Mouse (Mus musculus): ENCODE data around the gene Nkg7. TPM values are rescaled to one million over a fixed set of nuclear protein-coding genes. Genes with fewer than 3 reads are reported as not detected.

Gene Nkg7
- 209 TPM for total RNA-seq (2023)

DNA sequence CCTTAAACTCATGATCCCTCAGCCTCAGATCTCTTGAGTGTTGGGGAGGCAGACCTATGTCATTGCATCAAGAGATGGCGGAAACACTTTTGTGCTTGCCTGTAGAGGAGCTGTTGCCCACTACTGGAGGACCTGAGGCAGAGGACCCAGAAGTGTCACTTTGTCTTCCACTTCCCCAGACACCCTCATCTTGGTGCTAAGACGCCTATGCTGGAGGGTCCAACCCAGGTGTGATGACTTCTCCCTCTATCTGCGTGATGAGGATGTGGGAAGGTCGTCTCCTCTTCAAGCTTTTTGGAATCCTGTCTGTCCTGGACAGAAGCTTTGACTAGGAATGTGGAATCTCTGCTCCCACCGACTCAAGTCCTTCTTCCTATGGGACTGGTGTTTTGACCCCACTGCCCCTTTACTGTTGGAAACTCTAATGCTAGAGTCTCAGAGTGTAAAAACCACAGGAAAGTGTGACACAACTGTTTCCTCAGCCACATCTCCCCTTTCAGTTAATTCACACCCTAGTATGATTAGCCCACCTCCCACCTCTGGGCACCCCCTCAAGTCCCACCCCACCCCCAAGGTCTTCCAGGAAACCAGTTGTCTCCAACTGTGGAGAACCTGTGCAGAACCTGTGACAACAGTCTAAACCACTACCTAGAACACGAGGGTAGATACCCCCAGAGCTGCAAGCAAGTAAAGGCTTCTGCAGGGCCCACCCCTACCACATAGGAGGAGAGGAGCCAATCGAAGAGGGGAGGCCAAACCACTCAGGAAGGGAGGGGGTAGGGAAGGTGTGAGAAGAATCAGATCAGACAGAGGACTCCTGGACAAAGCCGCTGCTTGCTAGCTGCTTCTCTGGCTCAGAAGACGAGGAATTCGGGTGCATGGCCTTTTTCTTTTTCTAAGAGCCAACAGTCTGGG, at the start of gene Nkg7:
Gene Nkg7 (plus strand): TSS at position 733 of the 915 bp plus-strand sequence.

DNA sequence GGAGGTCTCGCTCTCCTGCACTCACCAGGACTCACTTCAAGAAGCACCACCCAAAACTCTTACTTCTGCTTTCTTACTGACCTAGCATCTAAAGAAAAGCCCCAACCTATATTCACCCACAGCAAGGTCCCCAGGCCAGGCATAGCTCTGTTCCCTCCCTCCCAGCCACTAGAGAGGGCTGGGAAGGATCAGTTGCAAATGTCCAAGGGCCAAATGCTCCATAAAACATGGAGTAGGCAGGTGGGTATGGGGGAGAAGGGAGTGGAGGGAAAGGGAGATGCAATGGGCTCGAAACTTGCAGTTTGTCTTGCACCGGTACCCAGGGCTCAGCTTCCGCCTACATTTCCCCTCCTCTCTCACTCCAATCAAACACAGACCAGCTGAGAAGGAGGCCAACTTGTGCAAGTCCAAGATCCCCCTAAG, 28.7 kb upstream of the Nkg7 start, which contains the start of gene Siglecg:
Gene Siglecg (plus strand): TSS at position 74 of the 423 bp plus-strand sequence.

DNA sequence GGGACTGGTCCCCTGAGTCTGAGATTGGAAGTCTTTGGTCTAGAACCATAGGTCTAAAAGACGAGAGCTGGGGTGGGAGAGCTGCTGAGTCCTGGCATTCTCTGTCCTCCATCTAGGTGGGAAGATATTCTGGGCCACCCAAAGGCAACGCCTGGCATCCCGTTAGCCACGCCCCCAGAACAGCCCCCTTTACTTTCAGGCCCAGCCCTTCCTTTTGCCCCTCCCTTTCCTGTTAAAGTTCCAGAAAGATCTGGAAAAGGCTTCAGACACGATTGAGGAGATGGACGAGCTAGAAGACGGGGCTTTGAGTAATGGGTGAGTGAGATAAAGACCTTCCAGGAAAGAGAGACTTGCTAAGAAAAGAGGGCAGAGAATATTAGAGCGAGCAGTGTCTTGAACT, 9.5 kb upstream of the Nkg7 start, which contains the start of gene Lim2:
Gene Lim2 (plus strand): TSS at position 265 of the 400 bp plus-strand sequence.

DNA sequence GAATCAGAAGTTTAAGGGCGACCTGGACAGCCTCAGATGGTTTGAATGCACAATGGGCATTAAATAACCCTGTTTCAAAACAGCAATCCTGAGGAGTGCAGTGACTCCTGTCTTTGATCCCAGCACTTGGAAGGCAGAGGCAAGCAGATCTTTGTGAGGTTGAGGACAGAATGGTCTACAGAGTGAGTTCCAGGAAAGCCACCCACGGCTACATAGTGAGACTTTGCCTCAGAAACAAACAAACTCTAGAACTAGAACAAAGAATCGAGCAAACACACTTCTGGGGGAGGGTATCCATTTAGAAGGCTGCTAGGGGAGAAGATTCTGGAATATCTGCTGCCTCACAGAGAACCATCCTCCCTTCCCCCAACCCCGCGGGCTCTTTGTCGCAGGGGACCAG, 3.6 kb downstream of the Nkg7 start, which contains the start of gene Cldnd2:
Gene Cldnd2 (plus strand): TSS at position 301 of the 400 bp plus-strand sequence.

DNA sequence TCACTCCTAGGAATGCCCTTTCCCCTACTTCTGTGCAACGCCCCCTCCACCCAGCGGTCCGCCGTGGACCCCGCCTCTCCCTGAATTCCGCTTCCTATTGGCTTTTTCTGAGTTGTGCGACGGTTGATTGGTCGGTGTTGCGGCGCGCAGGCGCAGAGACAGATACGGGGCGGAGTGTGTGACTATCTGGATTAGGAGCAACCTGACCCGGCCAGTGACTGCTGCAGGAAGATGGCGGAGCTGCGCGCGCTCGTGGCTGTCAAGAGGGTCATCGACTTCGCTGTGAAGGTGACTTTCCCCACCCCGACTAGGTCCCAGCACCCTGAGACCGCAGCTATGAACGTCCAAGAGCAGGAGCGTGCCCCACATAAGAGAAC, 7.0 kb downstream of the Nkg7 start, which contains the start of the genes Etfb and Gm45233:
Gene Etfb (plus strand): TSS at position 167 of the 377 bp plus-strand sequence.
Gene Gm45233 (plus strand): TSS at position 212 of the 377 bp plus-strand sequence.

DNA sequence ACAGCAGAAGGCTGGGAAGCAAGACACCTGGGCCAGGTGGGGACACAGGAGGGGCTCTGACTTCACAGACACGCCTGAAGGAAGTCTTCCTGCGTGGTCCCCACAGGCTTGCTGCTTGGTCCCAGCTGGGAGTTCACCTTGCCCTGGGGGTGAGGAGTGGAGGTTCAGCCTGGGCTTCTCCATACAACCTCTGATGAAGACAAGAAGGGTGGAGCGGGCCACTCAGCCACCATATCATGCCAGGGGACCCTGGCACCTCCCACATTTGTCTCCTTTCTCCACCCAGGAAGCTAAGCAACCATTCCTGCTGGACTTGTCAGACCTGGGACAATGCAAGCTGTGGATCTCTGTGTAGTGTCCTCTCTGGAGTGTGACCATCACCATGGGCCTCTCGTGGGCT, 26.0 kb downstream of the Nkg7 start, which contains the start of gene Vsig10l:
Gene Vsig10l (plus strand): TSS at position 301 of the 400 bp plus-strand sequence.

Other genes starting within 250 kb of the Nkg7 start
- gene Zfp715, start 123.8 kb upstream of the Nkg7 start, total RNA-seq (2023) = 27.4 TPM
- 0.31 TPM for gene Siglecf, start 85.7 kb upstream of the Nkg7 start, total RNA-seq (2023)
- 22.1 TPM for gene Siglecg, start 28.9 kb upstream of the Nkg7 start, total RNA-seq (2023)
- gene Lim2, start 9.4 kb upstream of the Nkg7 start, total RNA-seq (2023) = not detected
- 2.4 TPM for gene Cldnd2, start 3.7 kb downstream of the Nkg7 start, total RNA-seq (2023)
- 27.5 TPM for gene Etfb, start 7.0 kb downstream of the Nkg7 start, total RNA-seq (2023)
- gene Gm45233, start 7.1 kb downstream of the Nkg7 start, total RNA-seq (2023) = not detected
- 0.89 TPM for gene Vsig10l, start 26.1 kb downstream of the Nkg7 start, total RNA-seq (2023)
- gene Iglon5, start 53.0 kb downstream of the Nkg7 start, total RNA-seq (2023) = not detected
- gene 4931406B18Rik, start 68.9 kb downstream of the Nkg7 start, total RNA-seq (2023) = not detected
- 1.0 TPM for gene Cd33, start 107.4 kb downstream of the Nkg7 start, total RNA-seq (2023)
- gene Zfp658, start 125.2 kb downstream of the Nkg7 start, total RNA-seq (2023) = 9.1 TPM
- 19.5 TPM for gene Zfp719, start 142.5 kb downstream of the Nkg7 start, total RNA-seq (2023)
- gene Zfp819, start 170.1 kb downstream of the Nkg7 start, total RNA-seq (2023) = not detected
- not detected for gene Ceacam18, start 197.6 kb downstream of the Nkg7 start, total RNA-seq (2023)
- gene Siglece, start 223.1 kb downstream of the Nkg7 start, total RNA-seq (2023) = 1.5 TPM
- gene Ctu1, start 234.9 kb downstream of the Nkg7 start, total RNA-seq (2023) = 8.5 TPM